ENCODE assay signal across 11 mouse cellular contexts in the genomic region with DNA sequence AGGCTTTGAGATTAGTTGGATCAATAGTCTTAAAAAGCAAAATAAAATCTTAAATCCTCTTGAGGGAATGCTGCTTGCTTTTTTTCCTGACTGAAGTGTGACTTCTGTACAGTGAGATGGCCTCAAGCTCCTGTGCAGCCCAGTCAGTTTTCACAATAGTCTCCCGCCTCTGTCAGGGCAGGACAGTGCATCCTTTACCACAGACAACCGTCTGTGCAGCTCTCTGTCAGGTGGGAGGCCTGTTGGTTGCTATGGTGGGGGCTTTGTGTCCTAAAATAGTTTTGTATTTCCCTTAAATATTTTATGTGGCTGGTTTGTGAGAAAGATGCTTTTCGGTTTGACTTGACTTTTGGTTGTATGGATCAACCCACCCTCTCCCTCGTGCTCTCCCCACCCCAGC. TPM values are rescaled to one million over a fixed set of nuclear protein-coding genes. Genes with fewer than 3 reads are reported as not detected.
DNase-seq lines count a peak whose midpoint lies in the region; ATAC-seq and TF ChIP-seq lines count a peak whose summit lies in the region.
"Had no signal": no experiment of that assay in that cellular context is flagged by ENCODE, and none has a peak within 500 bp of the region (broad histone marks: within the 10 kb centered on the region; RNA-seq: fewer than 3 reads in every experiment).

No protein-coding gene starts in this region.

- 49% methylated on average over 4 of the region's 4 CpGs for WGBS in heart, embryonic 10.5 days
- 70% methylated on average over 4 of the region's 4 CpGs for WGBS in midbrain, embryonic 10.5 days
- WGBS in midbrain, embryonic 15.5 days: 59% methylated on average over 4 of the region's 4 CpGs
- 55% methylated on average over 4 of the region's 4 CpGs for WGBS in hindbrain, postnatal 0 days
- 64% methylated on average over 4 of the region's 4 CpGs for WGBS in stomach, embryonic 16.5 days

- H3K27ac ChIP-seq in heart, embryonic 10.5 days: peak overlapping the region; percentile 77
- H3K27ac ChIP-seq in midbrain, embryonic 10.5 days (replicated peaks): peak overlapping the region; percentile 24
- no peak overlapping the region for H3K27ac ChIP-seq in midbrain, embryonic 15.5 days
- H3K27ac ChIP-seq in hindbrain, postnatal 0 days: 0 out of 2 replicates have a peak overlapping the region, but pooled peaks have one; percentile 51
- 0 out of 2 replicates have a peak overlapping the region, but pooled peaks have one; percentile 24 for H3K27ac ChIP-seq in stomach, embryonic 16.5 days (ENCODE audit: low read length)
- H3K27ac ChIP-seq: liver, embryonic 14.5 days had no signal

- 0 out of 2 replicates have a peak overlapping the region, but pooled peaks have one; percentile 25 for H3K4me3 ChIP-seq in heart, embryonic 10.5 days
- 0 out of 2 replicates have a peak overlapping the region, but pooled peaks have one; percentile 16 for H3K4me3 ChIP-seq in midbrain, embryonic 10.5 days
- no peak overlapping the region for H3K4me3 ChIP-seq in midbrain, embryonic 15.5 days
- no peak overlapping the region for H3K4me3 ChIP-seq in hindbrain, postnatal 0 days (ENCODE audit: low read length)
- H3K4me3 ChIP-seq in stomach, embryonic 16.5 days (replicated peaks; ENCODE audit: low read length): no peak overlapping the region
- H3K4me3 ChIP-seq: stomach, embryonic 15.5 days had no signal

- DNase-seq in heart, embryonic 10.5 days (ENCODE audit: low spot score): no peak
- DNase-seq in heart, postnatal 10 days: no peak
- no peak for DNase-seq in midbrain, embryonic 10.5 days (ENCODE audit: low spot score)
- DNase-seq in hindbrain, postnatal 0 days (ENCODE audit: low spot score): no peak
- DNase-seq in right cerebral cortex, adult 2 months (ENCODE audit: low spot score in 2 of 2): no peak
- no peak for DNase-seq in c-Kit-positive CD71-positive TER-119-positive erythroid progenitor cells, embryonic 14.5 days (ENCODE audit: low spot score)
- DNase-seq: kidney, adult 9 months had no signal

- intact Hi-C loops in heart, postnatal 10 days (cut with DNase I): no loop called here

- H3K4me2 ChIP-seq in midbrain, embryonic 15.5 days: no peak overlapping the region
- 0 out of 2 replicates have a peak overlapping the region, but pooled peaks have one; percentile 7 for H3K4me2 ChIP-seq in hindbrain, postnatal 0 days (ENCODE audit: low read depth, low read length)
- H3K4me2 ChIP-seq in stomach, embryonic 16.5 days (ENCODE audit: low read depth, low read length): no peak overlapping the region
- H3K4me2 ChIP-seq: stomach, embryonic 15.5 days had no signal

- no peak for TF ChIP-seq CTCF in hindbrain, postnatal 0 days (IDR thresholded peaks at IDR 0.05; ENCODE audit: low read depth)

- no peaks in the 10 kb centered on the region for H3K27me3 ChIP-seq in heart, embryonic 10.5 days (ENCODE audit: insufficient read depth, poor library complexity, severe bottlenecking)
- H3K27me3 ChIP-seq in midbrain, embryonic 10.5 days (ENCODE audit: low read depth, poor library complexity, severe bottlenecking): no peaks in the 10 kb centered on the region
- no peaks in the 10 kb centered on the region for H3K27me3 ChIP-seq in midbrain, embryonic 15.5 days (replicated peaks)
- H3K27me3 ChIP-seq in hindbrain, postnatal 0 days (ENCODE audit: insufficient read depth, low read length): no peaks in the 10 kb centered on the region
- H3K27me3 ChIP-seq in stomach, embryonic 16.5 days (ENCODE audit: control insufficient read depth, insufficient read depth, low read length): no peaks in the 10 kb centered on the region
- H3K27me3 ChIP-seq: stomach, embryonic 15.5 days had no signal

- H3K36me3 ChIP-seq in heart, embryonic 10.5 days: peaks cover 11% of the 10 kb centered on the region
- peaks cover 11% of the 10 kb centered on the region for H3K36me3 ChIP-seq in midbrain, embryonic 10.5 days
- peaks cover 3% of the 10 kb centered on the region; the same call in 1 of the 2 replicates for H3K36me3 ChIP-seq in midbrain, embryonic 15.5 days (replicated peaks)
- H3K36me3 ChIP-seq in hindbrain, postnatal 0 days (ENCODE audit: insufficient read depth, low read length): peaks cover 5% of the 10 kb centered on the region; the same call in 1 of the 2 replicates
- no peaks in the 10 kb centered on the region for H3K36me3 ChIP-seq in stomach, embryonic 16.5 days (ENCODE audit: control insufficient read depth, insufficient read depth, low read length)

- no peak for ATAC-seq in midbrain, embryonic 15.5 days (replicated peaks)
- ATAC-seq in hindbrain, postnatal 0 days: no peak
- ATAC-seq in stomach, embryonic 16.5 days (ENCODE audit: insufficient read depth, low FRiP score): no peak

- H3K9me3 ChIP-seq in heart, embryonic 10.5 days: no peaks in the 10 kb centered on the region
- peaks cover 4% of the 10 kb centered on the region; the same call in 1 of the 2 replicates for H3K9me3 ChIP-seq in midbrain, embryonic 10.5 days (replicated peaks)
- no peaks in the 10 kb centered on the region for H3K9me3 ChIP-seq in midbrain, embryonic 15.5 days
- H3K9me3 ChIP-seq in hindbrain, postnatal 0 days (ENCODE audit: low read length): no peaks in the 10 kb centered on the region
- no peaks in the 10 kb centered on the region for H3K9me3 ChIP-seq in stomach, embryonic 16.5 days (replicated peaks; ENCODE audit: control insufficient read depth, low read length)
- H3K9me3 ChIP-seq: stomach, embryonic 15.5 days had no signal

- H3K4me1 ChIP-seq in heart, embryonic 10.5 days: peaks cover 75% of the 10 kb centered on the region
- peaks cover 77% of the 10 kb centered on the region for H3K4me1 ChIP-seq in midbrain, embryonic 10.5 days
- peaks cover 72% of the 10 kb centered on the region for H3K4me1 ChIP-seq in midbrain, embryonic 15.5 days
- peaks cover 43% of the 10 kb centered on the region for H3K4me1 ChIP-seq in hindbrain, postnatal 0 days (ENCODE audit: insufficient read depth, low read length)
- H3K4me1 ChIP-seq in stomach, embryonic 16.5 days (ENCODE audit: control insufficient read depth, insufficient read depth, low read length): peaks cover 60% of the 10 kb centered on the region

- H3K9ac ChIP-seq in midbrain, embryonic 15.5 days: no peak overlapping the region
- no peak overlapping the region for H3K9ac ChIP-seq in hindbrain, postnatal 0 days (replicated peaks; ENCODE audit: low read length)
- H3K9ac ChIP-seq in stomach, embryonic 16.5 days (ENCODE audit: low read length): 0 out of 2 replicates have a peak overlapping the region, but pooled peaks have one; percentile 90
- H3K9ac ChIP-seq: liver, embryonic 14.5 days; stomach, embryonic 15.5 days had no signal

RNA-seq across cellular contexts. Expression of gene Sec14l1, which starts 3.3 kb away (rescaled TPM):
- polyA plus RNA-seq in heart, embryonic 10.5 days (2016; fragmentation: Nextera tagmentation; extraction: Ambion mirVana): 46.2 and 56.0 TPM in 2 replicates
- 10 to 100 TPM; 79.2 to 91.1 TPM for total RNA-seq in heart, postnatal 10 days (2021)
- polyA plus RNA-seq in midbrain, embryonic 10.5 days (2016; fragmentation: Nextera tagmentation; extraction: Ambion mirVana): 49.9 and 58.0 TPM in 2 replicates
- 62.8 and 63.9 TPM in 2 replicates for polyA plus RNA-seq in midbrain, embryonic 15.5 days (2015; fragmentation: Nextera tagmentation; extraction: Ambion mirVana)
- total RNA-seq in hindbrain, postnatal 0 days (2014; rRNA removed): 69.1 and 74.1 TPM in 2 replicates
- polyA plus RNA-seq in hindbrain, postnatal 0 days (2015; fragmentation: Nextera tagmentation; extraction: Ambion mirVana): 47.0 and 47.3 TPM in 2 replicates
- 61.7 and 62.5 TPM in 2 replicates for polyA plus RNA-seq in stomach, embryonic 16.5 days (2015; fragmentation: Nextera tagmentation; extraction: Ambion mirVana)

Comparison
In these comparisons a context has a peak if more than half of its experiments do, and no peak if none do; other contexts are left out.
1. H3K4me3 ChIP-seq: peak in heart, embryonic 10.5 days (single experiment) and midbrain, embryonic 10.5 days (single experiment); none in midbrain, embryonic 15.5 days (single experiment), hindbrain, postnatal 0 days (single experiment) and stomach, embryonic 16.5 days (single experiment).